Mouse (Mus musculus): ENCODE measurements around the gene Dnaaf1. TPM values are rescaled to one million over a fixed set of nuclear protein-coding genes. Genes with fewer than 3 reads are reported as not detected.

Gene Dnaaf1
- total and polyA plus RNA-seq, 3 experiments, result 0.19 to 0.54 TPM; not detected in 1

DNA sequence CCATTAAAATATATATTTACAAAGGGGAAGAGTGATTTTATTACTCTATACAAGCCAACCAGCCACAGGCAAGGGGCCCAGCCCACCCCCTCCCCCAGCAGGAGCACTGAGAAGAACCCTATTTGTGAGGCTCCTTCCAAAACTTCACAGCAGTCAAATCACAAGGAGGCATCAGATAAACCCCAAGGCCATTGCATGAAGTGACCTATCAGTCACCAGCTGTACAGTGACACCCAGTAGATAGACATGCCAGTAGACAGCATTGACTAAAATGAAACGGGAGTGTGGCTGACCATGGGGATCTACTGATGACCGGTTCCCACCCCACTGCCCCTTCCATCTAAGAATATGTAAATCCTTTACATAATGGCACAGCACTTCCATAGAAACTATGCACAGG lies 22.1 kb upstream of the Dnaaf1 start:
- Histone ChIP-seq H3K4me1 (ENCODE audit: control insufficient read depth in 1 of 2, insufficient read depth in 2 of 2, low read length in 2 of 2) (peaks cover 2 to 10% of the 10 kb centered on the region in 2 experiments; a peak in 2 of 4 replicates), H3K36me3 (ENCODE audit: control insufficient read depth in 1 of 2, insufficient read depth in 2 of 2, low read length in 2 of 2) (peaks cover 0 to 11% of the 10 kb centered on the region in 2 experiments; a peak in 3 of 4 replicates), H3K27me3 (ENCODE audit: control insufficient read depth in 1 of 2, insufficient read depth in 2 of 2, low read length in 2 of 2) (no peaks in the 10 kb centered on the region), H3K9me3 (replicated peaks; ENCODE audit: insufficient read depth, low read length) (no peaks in the 10 kb centered on the region), H3K79me2 (ENCODE audit: control insufficient read depth, insufficient read depth, low read length, poor library complexity) (peaks cover 79% of the 10 kb centered on the region), H3K4me3 (ENCODE audit: control insufficient read depth in 1 of 2, insufficient read depth in 1 of 2, low read depth in 2 of 2, low read length in 2 of 2) (no peak overlapping the region), H3K9ac (ENCODE audit: control insufficient read depth, low read depth, low read length, poor library complexity, severe bottlenecking) (no peak overlapping the region), H3K27ac (ENCODE audit: control insufficient read depth, low read depth, low read length) (no peak overlapping the region)
- TF ChIP-seq CTCF (IDR thresholded peaks at IDR 0.05 in 2 of 3, conservative IDR thresholded peaks at IDR 0.05 in 1 of 3; ENCODE audit: control insufficient read depth in 1 of 3, insufficient read depth in 1 of 3, low read depth in 2 of 3, low read length in 3 of 3, poor library complexity in 1 of 3, severe bottlenecking in 1 of 3), result no peak
- TF ChIP-seq HCFC1 (IDR thresholded peaks at IDR 0.05; ENCODE audit: low read depth, low read length), result no peak
- no peak for TF ChIP-seq RAD21 (IDR thresholded peaks at IDR 0.05; ENCODE audit: low read depth, low read length)
- no peak for TF ChIP-seq ETS1 (IDR thresholded peaks at IDR 0.05; ENCODE audit: low read depth, low read length)
- TF ChIP-seq CHD2 (IDR thresholded peaks at IDR 0.05; ENCODE audit: low read length), result no peak
- TF ChIP-seq ZKSCAN1 (IDR thresholded peaks at IDR 0.05; ENCODE audit: low read depth, low read length), result no peak
- TF ChIP-seq USF2 (IDR thresholded peaks at IDR 0.05; ENCODE audit: borderline replicate concordance in 1 of 2, insufficient read depth in 1 of 2, low read depth in 1 of 2, low read length in 2 of 2), result no peak
- no peak for TF ChIP-seq POLR2AphosphoS2 (IDR thresholded peaks at IDR 0.05; ENCODE audit: low read length)
- TF ChIP-seq POLR2A (IDR thresholded peaks at IDR 0.05; ENCODE audit: control insufficient read depth in 1 of 2, insufficient read depth in 1 of 2, low read depth in 1 of 2, low read length in 2 of 2, poor library complexity in 1 of 2), result no peak
- no peak for TF ChIP-seq ZC3H11A (IDR thresholded peaks at IDR 0.05; ENCODE audit: low read depth, low read length)
- no peak for TF ChIP-seq GATA1 (IDR thresholded peaks at IDR 0.05; ENCODE audit: low read depth, low read length)
- no peak for DNase-seq (ENCODE audit: low read depth, low spot score)

DNA sequence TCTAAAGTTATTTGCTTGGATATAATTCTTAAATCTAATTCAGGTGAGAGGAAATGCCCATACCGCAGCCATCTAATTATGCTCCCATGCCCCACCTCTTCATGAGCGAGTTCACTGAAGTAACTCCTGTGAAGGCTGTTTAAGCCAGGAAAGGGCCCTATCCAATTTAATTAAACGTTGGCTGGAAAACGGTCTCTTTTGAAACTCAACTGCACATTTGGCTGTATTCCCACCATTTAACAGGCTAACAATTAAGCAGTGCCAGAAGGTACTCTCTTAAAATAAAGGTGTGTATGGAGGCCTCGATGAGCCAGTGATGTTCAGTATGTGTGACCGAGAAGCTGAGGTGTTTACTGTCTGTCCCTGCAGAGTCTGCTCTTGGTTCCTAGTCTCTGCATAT lies 19.2 kb upstream of the Dnaaf1 start:
- Histone ChIP-seq H3K27ac (ENCODE audit: control insufficient read depth, low read depth, low read length) (no peak overlapping the region), H3K79me2 (ENCODE audit: control insufficient read depth, insufficient read depth, low read length, poor library complexity) (peaks cover 65% of the 10 kb centered on the region), H3K9ac (ENCODE audit: control insufficient read depth, low read depth, low read length, poor library complexity, severe bottlenecking) (no peak overlapping the region), H3K4me3 (ENCODE audit: control insufficient read depth in 1 of 2, insufficient read depth in 1 of 2, low read depth in 2 of 2, low read length in 2 of 2) (no peak overlapping the region), H3K36me3 (ENCODE audit: control insufficient read depth in 1 of 2, insufficient read depth in 2 of 2, low read length in 2 of 2) (peaks cover 0 to 11% of the 10 kb centered on the region in 2 experiments; a peak in 3 of 4 replicates), H3K4me1 (ENCODE audit: control insufficient read depth in 1 of 2, insufficient read depth in 2 of 2, low read length in 2 of 2) (peaks cover 2 to 13% of the 10 kb centered on the region in 2 experiments; a peak in 3 of 4 replicates), H3K9me3 (replicated peaks; ENCODE audit: insufficient read depth, low read length) (no peaks in the 10 kb centered on the region), H3K27me3 (ENCODE audit: control insufficient read depth in 1 of 2, insufficient read depth in 2 of 2, low read length in 2 of 2) (no peaks in the 10 kb centered on the region)
- no peak for TF ChIP-seq UBTF (IDR thresholded peaks at IDR 0.05; ENCODE audit: borderline replicate concordance, insufficient read depth, low read depth, low read length)
- no peak for DNase-seq (ENCODE audit: low read depth, low spot score)

- Histone ChIP-seq H3K4me1 (ENCODE audit: control insufficient read depth in 1 of 2, insufficient read depth in 2 of 2, low read length in 2 of 2) (peaks cover 2 to 13% of the 10 kb centered on the region in 2 experiments; a peak in 3 of 4 replicates), H3K9ac (ENCODE audit: control insufficient read depth, low read depth, low read length, poor library complexity, severe bottlenecking) (peak overlapping the region; percentile 91), H3K79me2 (ENCODE audit: control insufficient read depth, insufficient read depth, low read length, poor library complexity) (peaks cover 56% of the 10 kb centered on the region), H3K36me3 (ENCODE audit: control insufficient read depth in 1 of 2, insufficient read depth in 2 of 2, low read length in 2 of 2) (peaks cover 0 to 11% of the 10 kb centered on the region in 2 experiments; a peak in 3 of 4 replicates), H3K4me3 (ENCODE audit: control insufficient read depth in 1 of 2, insufficient read depth in 1 of 2, low read depth in 2 of 2, low read length in 2 of 2) (peak overlapping the region; percentile 66 to 67), H3K27me3 (ENCODE audit: control insufficient read depth in 1 of 2, insufficient read depth in 2 of 2, low read length in 2 of 2) (no peaks in the 10 kb centered on the region), H3K9me3 (replicated peaks; ENCODE audit: insufficient read depth, low read length) (no peaks in the 10 kb centered on the region), H3K27ac (ENCODE audit: control insufficient read depth, low read depth, low read length) (no peak overlapping the region)
- TF ChIP-seq ZNF384 (IDR thresholded peaks at IDR 0.05; ENCODE audit: low read depth, low read length) (peak; percentile 82), ZC3H11A (IDR thresholded peaks at IDR 0.05; ENCODE audit: low read depth, low read length) (no peak), GATA1 (IDR thresholded peaks at IDR 0.05; ENCODE audit: low read depth, low read length) (no peak), POLR2A (IDR thresholded peaks at IDR 0.05; ENCODE audit: control insufficient read depth in 1 of 2, insufficient read depth in 1 of 2, low read depth in 1 of 2, low read length in 2 of 2, poor library complexity in 1 of 2) (no peak), NELFE (IDR thresholded peaks at IDR 0.05; ENCODE audit: low read depth, low read length) (no peak)
- DNase-seq (ENCODE audit: low read depth, low spot score), result peak; percentile 28
These were observed 17.9 kb upstream of the Dnaaf1 start for GRCm38 (mm10) chr8:119557132-119557531.

Data from MEL (cell line).